Mouse (Mus musculus): ENCODE measurements at regions not wholly inside any gene's neighbourhood (a gene's known extent, or its start where the extent isn't known, plus 50 kb on each side); places are given as distances from the start of the nearest gene placed in this dataset.

- peaks cover 15 to 42% of the 10 kb centered on the region in 2 experiments for H3K4me1 ChIP-seq (ENCODE audit: control insufficient read depth in 1 of 2, insufficient read depth in 2 of 2)
- H3K4me3 ChIP-seq (replicated peaks in 1 of 3; ENCODE audit: low read depth in 2 of 3, low read length in 2 of 3, poor library complexity in 1 of 3) = no peak overlapping the region
- H3K36me3 ChIP-seq (replicated peaks in 1 of 2; ENCODE audit: control insufficient read depth in 1 of 2, insufficient read depth in 1 of 2, low read length in 1 of 2) = no peaks in the 10 kb centered on the region
- H3K27ac ChIP-seq (ENCODE audit: insufficient read depth, low read depth) = no peak overlapping the region
- TF ChIP-seq TCF12 (IDR thresholded peaks at IDR 0.05; ENCODE audit: low read depth, low read length) (no peak), MAFK (IDR thresholded peaks at IDR 0.05; ENCODE audit: insufficient replicate concordance, low read length) (no peak), ZNF384 (IDR thresholded peaks at IDR 0.05; ENCODE audit: low read depth, low read length) (no peak), ELF1 (IDR thresholded peaks at IDR 0.05; ENCODE audit: low read depth, low read length) (no peak), ZMIZ1 (IDR thresholded peaks at IDR 0.05; ENCODE audit: low read depth, low read length) (no peak), UBTF (IDR thresholded peaks at IDR 0.05; ENCODE audit: low read depth, low read length) (no peak), EP300 (IDR thresholded peaks at IDR 0.05; ENCODE audit: low read length) (no peak), POLR2A (IDR thresholded peaks at IDR 0.05; ENCODE audit: low read depth, low read length) (no peak), ETS1 (conservative IDR thresholded peaks at IDR 0.05; ENCODE audit: low read depth, low read length) (no peak), JUND (conservative IDR thresholded peaks at IDR 0.05; ENCODE audit: low read depth, low read length) (no peak), HCFC1 (IDR thresholded peaks at IDR 0.05; ENCODE audit: low read depth, low read length) (no peak)
- H3K27me3 ChIP-seq (replicated peaks) = no peaks in the 10 kb centered on the region
- H3K79me2 ChIP-seq (replicated peaks; ENCODE audit: control insufficient read depth, extremely low read depth, insufficient read depth, poor library complexity, severe bottlenecking) = no peaks in the 10 kb centered on the region
- in situ Hi-C loops (cut with MboI; ENCODE audit: low pct_ligation_motif_present, low pct_unique_long_range_greater_than_20kb, low sequenced_read_pairs) (loop anchor here (5.0 to 10.0 kb wide), 2 partner anchors 60 to 118 kb away; no protein-coding TSS in a partner anchor), dilution Hi-C loops (cut with MboI; ENCODE audit: extremely low pct_ligation_motif_present, extremely low pct_unique_long_range_greater_than_20kb, low sequenced_read_pairs) (no loop called here)
- H3K4me2 ChIP-seq (ENCODE audit: insufficient read depth, low read depth, poor library complexity, severe bottlenecking) = no peak overlapping the region
- H3K9ac ChIP-seq (ENCODE audit: insufficient read depth, low read depth) = no peak overlapping the region
- no peak for DNase-seq (ENCODE audit: extremely low read depth)
- no peaks in the 10 kb centered on the region for H3K9me3 ChIP-seq (replicated peaks; ENCODE audit: low read length)
Measured at GRCm38 (mm10) chr14:72884561-72884960, 164.4 kb downstream of the Cysltr2 start.

GRCm38 (mm10) chr14:72877132-72877531 lies 167.3 kb upstream of the Fndc3a start:
- H3K4me3 ChIP-seq (replicated peaks in 1 of 3; ENCODE audit: low read depth in 2 of 3, low read length in 2 of 3, poor library complexity in 1 of 3) = no peak overlapping the region
- no peaks in the 10 kb centered on the region for H3K9me3 ChIP-seq (replicated peaks; ENCODE audit: low read length)
- no peaks in the 10 kb centered on the region for H3K79me2 ChIP-seq (replicated peaks; ENCODE audit: control insufficient read depth, extremely low read depth, insufficient read depth, poor library complexity, severe bottlenecking)
- peaks cover 35 to 60% of the 10 kb centered on the region in 2 experiments; a peak in 3 of 4 replicates for H3K4me1 ChIP-seq (ENCODE audit: control insufficient read depth in 1 of 2, insufficient read depth in 2 of 2)
- H3K36me3 ChIP-seq (replicated peaks in 1 of 2; ENCODE audit: control insufficient read depth in 1 of 2, insufficient read depth in 1 of 2, low read length in 1 of 2) = no peaks in the 10 kb centered on the region
- H3K27me3 ChIP-seq (replicated peaks) = no peaks in the 10 kb centered on the region
- dilution Hi-C loops (cut with MboI; ENCODE audit: extremely low pct_ligation_motif_present, extremely low pct_unique_long_range_greater_than_20kb, low sequenced_read_pairs) = no loop called here
- H3K9ac ChIP-seq (ENCODE audit: insufficient read depth, low read depth) = no peak overlapping the region
- no peak overlapping the region for H3K4me2 ChIP-seq (ENCODE audit: insufficient read depth, low read depth, poor library complexity, severe bottlenecking)
- DNase-seq (ENCODE audit: extremely low read depth) = no peak
- no peak for TF ChIP-seq RCOR1 (conservative IDR thresholded peaks at IDR 0.05; ENCODE audit: low read depth, low read length)
- in situ Hi-C loops (cut with MboI; ENCODE audit: low pct_ligation_motif_present, low pct_unique_long_range_greater_than_20kb, low sequenced_read_pairs) = no loop called here
- H3K27ac ChIP-seq (ENCODE audit: insufficient read depth, low read depth) = no peak overlapping the region

GRCm38 (mm10) chr14:72873494-72873893 lies 163.7 kb upstream of the Fndc3a start:
- Histone ChIP-seq H3K4me2 (ENCODE audit: insufficient read depth, low read depth, poor library complexity, severe bottlenecking) (peak overlapping the region; percentile 75; the same call in 1 of the 2 replicates), H3K4me1 (ENCODE audit: control insufficient read depth in 1 of 2, insufficient read depth in 2 of 2) (peaks cover 23 to 58% of the 10 kb centered on the region in 2 experiments; a peak in 3 of 4 replicates), H3K4me3 (replicated peaks in 1 of 3; ENCODE audit: low read depth in 2 of 3, low read length in 2 of 3, poor library complexity in 1 of 3) (no peak overlapping the region), H3K27me3 (replicated peaks) (no peaks in the 10 kb centered on the region), H3K27ac (ENCODE audit: insufficient read depth, low read depth) (peak overlapping the region; percentile 81), H3K9me3 (replicated peaks; ENCODE audit: low read length) (no peaks in the 10 kb centered on the region), H3K9ac (ENCODE audit: insufficient read depth, low read depth) (peak overlapping the region; percentile 56; the same call in 1 of the 2 replicates), H3K79me2 (replicated peaks; ENCODE audit: control insufficient read depth, extremely low read depth, insufficient read depth, poor library complexity, severe bottlenecking) (no peaks in the 10 kb centered on the region), H3K36me3 (replicated peaks in 1 of 2; ENCODE audit: control insufficient read depth in 1 of 2, insufficient read depth in 1 of 2, low read length in 1 of 2) (no peaks in the 10 kb centered on the region)
- dilution Hi-C loops (cut with MboI; ENCODE audit: extremely low pct_ligation_motif_present, extremely low pct_unique_long_range_greater_than_20kb, low sequenced_read_pairs) = no loop called here
- in situ Hi-C loops (cut with MboI; ENCODE audit: low pct_ligation_motif_present, low pct_unique_long_range_greater_than_20kb, low sequenced_read_pairs) = loop anchor here (5.0 kb wide), 1 partner anchor 166 kb away; no protein-coding TSS in a partner anchor
- no peak for DNase-seq (ENCODE audit: extremely low read depth)
- TF ChIP-seq EP300 (IDR thresholded peaks at IDR 0.05; ENCODE audit: low read length) (peak; percentile 72), TBP (conservative IDR thresholded peaks at IDR 0.05; ENCODE audit: low read depth, low read length) (0 out of 2 replicates have a peak, but pooled peaks have one; percentile 35), ELF1 (IDR thresholded peaks at IDR 0.05; ENCODE audit: low read depth, low read length) (no peak), JUN (IDR thresholded peaks at IDR 0.05; ENCODE audit: insufficient read depth, low read depth, low read length) (no peak), JUND (conservative IDR thresholded peaks at IDR 0.05; ENCODE audit: low read depth, low read length) (no peak), MEF2A (IDR thresholded peaks at IDR 0.05; ENCODE audit: borderline replicate concordance, low read depth, low read length) (0 out of 2 replicates have a peak, but pooled peaks have one; percentile 62), MAX (IDR thresholded peaks at IDR 0.05; ENCODE audit: low read length) (no peak), E2F4 (IDR thresholded peaks at IDR 0.05; ENCODE audit: insufficient replicate concordance, low read depth, low read length) (no peak), IRF4 (IDR thresholded peaks at IDR 0.05; ENCODE audit: low read depth, low read length) (peak; percentile 79), CHD2 (IDR thresholded peaks at IDR 0.05; ENCODE audit: low read length) (peak; percentile 79), NELFE (IDR thresholded peaks at IDR 0.05; ENCODE audit: low read depth, low read length) (no peak), PAX5 (IDR thresholded peaks at IDR 0.05; ENCODE audit: low read length) (no peak), MAFK (IDR thresholded peaks at IDR 0.05; ENCODE audit: insufficient replicate concordance, low read length) (0 out of 2 replicates have a peak, but pooled peaks have one; percentile 21), RCOR1 (conservative IDR thresholded peaks at IDR 0.05; ENCODE audit: low read depth, low read length) (peak; percentile 63; the same call in 1 of the 2 replicates), NRF1 (IDR thresholded peaks at IDR 0.05; ENCODE audit: low read depth, low read length) (no peak), MAZ (IDR thresholded peaks at IDR 0.05; ENCODE audit: low read depth, low read length) (peak; percentile 12; the same call in 1 of the 2 replicates), POLR2A (IDR thresholded peaks at IDR 0.05; ENCODE audit: low read depth, low read length) (no peak), MXI1 (IDR thresholded peaks at IDR 0.05; ENCODE audit: low read depth, low read length) (no peak), SMC3 (IDR thresholded peaks at IDR 0.05; ENCODE audit: low read depth, low read length) (peak; percentile 1; the same call in 1 of the 2 replicates)
